Mouse (Mus musculus) inflammation-experienced regulatory T-cells (primary cell): ENCODE data around the gene Olfr804. TPM values are rescaled to one million over a fixed set of nuclear protein-coding genes. Genes with fewer than 3 reads are reported as not detected.

Source experiments
- polyA plus RNA-seq, 2 experiments: library from polyadenylated mRNA; unstranded; fragments of 100-300 nt; shearing (Covaris generic); gene quantifications; one replicate each; pipeline ENCODE4 v1.2.1; 2017

The Olfr804 gene
- under 1 TPM; 0.02 to 0.07 TPM for polyA plus RNA-seq

DNA sequence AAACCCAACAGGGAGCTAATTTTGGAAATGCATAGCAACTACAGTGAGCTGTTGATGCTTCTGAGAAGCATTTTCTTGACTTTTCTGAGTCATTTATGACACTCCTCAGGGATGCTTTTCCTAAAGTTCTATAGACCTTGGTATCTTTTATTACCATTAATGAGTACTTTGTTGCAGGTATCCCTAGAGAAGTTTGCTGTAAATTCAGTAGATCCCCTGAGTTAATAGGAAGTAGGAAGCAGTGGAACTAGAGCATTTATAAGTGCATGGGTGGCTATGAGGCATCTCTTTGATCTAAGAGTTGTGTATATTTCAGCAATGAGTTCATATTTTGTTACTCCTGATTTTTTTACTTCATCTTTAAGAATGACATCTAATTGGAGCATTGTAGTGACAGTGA, at the start of gene Olfr804:
TSS of gene Olfr804 (plus strand) at position 301 of the 400 bp plus-strand sequence.

DNA sequence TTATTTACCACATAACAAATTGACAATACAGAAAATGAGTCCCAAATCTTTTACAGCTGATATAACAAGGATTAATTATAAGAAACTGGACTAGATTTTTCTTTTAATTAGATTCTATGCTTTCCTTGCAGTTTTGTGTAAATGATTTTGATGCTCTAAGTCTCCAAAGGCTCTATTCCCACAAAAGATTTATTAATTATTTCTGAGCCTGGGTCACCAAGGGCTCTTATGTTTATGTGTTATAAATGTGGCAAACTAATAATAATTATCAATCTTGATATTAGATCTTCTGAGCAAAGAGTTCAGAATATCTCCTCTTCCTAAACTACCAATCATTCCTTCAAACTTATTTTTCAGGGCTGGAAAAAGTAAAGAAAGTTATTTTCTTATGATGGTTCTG, 45.6 kb upstream of the Olfr804 start, which contains the start of gene Olfr800:
TSS of gene Olfr800 (plus strand) at position 301 of the 400 bp plus-strand sequence.

GRCm38 (mm10) chr10:129673765-129674164, 29.2 kb upstream of the Olfr804 start, which contains the start of gene Olfr801:
Gene Olfr801, minus strand, starts transcription at chr10:129673865.

GRCm38 (mm10) chr10:129688069-129688468, 14.9 kb upstream of the Olfr804 start, which contains the start of gene Olfr802:
Gene Olfr802, minus strand, starts transcription at chr10:129688169.

GRCm38 (mm10) chr10:129694186-129694585, 8.8 kb upstream of the Olfr804 start, which contains the start of gene Olfr803:
Gene Olfr803, minus strand, starts transcription at chr10:129694286.

GRCm38 (mm10) chr10:129729275-129729674, 26.3 kb downstream of the Olfr804 start, which contains the start of gene Olfr805:
Gene Olfr805, minus strand, starts transcription at chr10:129729375.

DNA sequence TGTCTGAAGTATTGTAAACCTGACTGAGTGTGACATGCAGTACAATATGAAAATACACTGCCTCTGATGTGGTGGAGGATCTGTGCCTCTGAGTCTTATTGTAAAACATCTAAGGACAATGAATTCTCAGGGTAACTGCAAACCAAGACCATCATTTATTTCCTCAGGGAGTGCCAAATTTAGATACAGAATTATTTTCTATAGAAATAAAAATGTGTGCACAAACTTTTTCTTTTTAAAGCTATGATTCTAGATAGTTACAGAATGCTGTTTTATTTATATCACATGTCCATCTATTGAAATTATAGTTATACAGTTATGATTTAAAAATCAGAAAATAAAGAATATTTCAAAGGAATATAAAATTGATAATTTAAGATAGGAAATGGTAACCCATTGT, 38.8 kb downstream of the Olfr804 start, which contains the start of gene Olfr806:
TSS of gene Olfr806 (minus strand) at position 101 of the 400 bp plus-strand sequence.

DNA sequence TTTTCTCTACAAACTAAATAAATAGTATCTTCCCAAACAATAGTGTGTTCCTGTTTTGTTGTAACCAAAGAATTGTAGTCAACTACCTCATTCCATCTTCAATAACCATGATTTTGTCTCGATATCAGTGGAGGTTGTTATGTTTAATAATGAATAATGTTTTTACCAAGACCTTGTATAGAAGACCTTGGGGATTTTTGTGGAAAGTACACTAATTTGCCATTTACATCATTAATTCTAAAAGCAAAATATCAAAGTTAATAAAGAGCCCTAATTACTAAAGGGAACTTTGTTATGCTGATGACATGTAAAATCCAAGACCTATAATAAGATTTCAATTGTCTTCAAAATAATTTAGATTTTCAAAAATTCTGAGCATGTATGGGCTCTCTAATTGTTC, 54.7 kb downstream of the Olfr804 start, which contains the start of gene Olfr807:
TSS of gene Olfr807 (minus strand) at position 101 of the 400 bp plus-strand sequence.

Other genes starting within 250 kb of the Olfr804 start
- 1 to 10 TPM in 1 of 2 experiments, under 1 TPM in 1; 0.14 to 1.8 TPM for gene Olfr787, start 241.3 kb upstream of the Olfr804 start, polyA plus RNA-seq
- under 1 TPM in 1 of 2 experiments, not detected in 1; 0.04 TPM for gene Olfr788, start 232.2 kb upstream of the Olfr804 start, polyA plus RNA-seq
- under 1 TPM in 1 of 2 experiments, not detected in 1; 0.06 TPM for gene Olfr789, start 218.5 kb upstream of the Olfr804 start, polyA plus RNA-seq
- not detected for gene Olfr790, start 204.7 kb upstream of the Olfr804 start, polyA plus RNA-seq
- gene Olfr791, start 181.4 kb upstream of the Olfr804 start, polyA plus RNA-seq = under 1 TPM in 1 of 2 experiments, not detected in 1; 0.48 TPM
- gene Olfr792, start 164.0 kb upstream of the Olfr804 start, polyA plus RNA-seq = under 1 TPM in 1 of 2 experiments, not detected in 1; 0.31 TPM
- not detected for gene Olfr794, start 135.6 kb upstream of the Olfr804 start, polyA plus RNA-seq
- gene Olfr796, start 90.6 kb upstream of the Olfr804 start, polyA plus RNA-seq = not detected
- 1 to 10 TPM in 1 of 2 experiments, under 1 TPM in 1; 0.13 to 1.1 TPM for gene Olfr798, start 75.3 kb upstream of the Olfr804 start, polyA plus RNA-seq
- under 1 TPM in 1 of 2 experiments, not detected in 1; 0.43 TPM for gene Olfr799, start 65.7 kb upstream of the Olfr804 start, polyA plus RNA-seq
- gene Olfr800, start 45.5 kb upstream of the Olfr804 start, polyA plus RNA-seq = not detected
- 1 to 10 TPM in 1 of 2 experiments, under 1 TPM in 1; 0.27 to 2.8 TPM for gene Olfr801, start 29.3 kb upstream of the Olfr804 start, polyA plus RNA-seq
- gene Olfr802, start 15.0 kb upstream of the Olfr804 start, polyA plus RNA-seq = under 1 TPM in 1 of 2 experiments, not detected in 1; 0.13 TPM
- not detected for gene Olfr803, start 8.9 kb upstream of the Olfr804 start, polyA plus RNA-seq
- gene Olfr805, start 26.2 kb downstream of the Olfr804 start, polyA plus RNA-seq = not detected
- not detected for gene Olfr806, start 38.7 kb downstream of the Olfr804 start, polyA plus RNA-seq
- under 1 TPM in 1 of 2 experiments, not detected in 1; 0.82 TPM for gene Olfr807, start 54.6 kb downstream of the Olfr804 start, polyA plus RNA-seq
- gene Olfr808, start 62.3 kb downstream of the Olfr804 start, polyA plus RNA-seq = not detected
- under 1 TPM; 0.07 to 0.22 TPM for gene Olfr809, start 71.4 kb downstream of the Olfr804 start, polyA plus RNA-seq
- gene Olfr810, start 91.7 kb downstream of the Olfr804 start, polyA plus RNA-seq = not detected
- gene Olfr811, start 101.2 kb downstream of the Olfr804 start, polyA plus RNA-seq = not detected
- 1 to 10 TPM in 1 of 2 experiments, under 1 TPM in 1; 0.20 to 1.2 TPM for gene Olfr812, start 142.9 kb downstream of the Olfr804 start, polyA plus RNA-seq
- gene Olfr813, start 152.2 kb downstream of the Olfr804 start, polyA plus RNA-seq = not detected
- under 1 TPM in 1 of 2 experiments, not detected in 1; 0.91 TPM for gene Olfr814, start 176.6 kb downstream of the Olfr804 start, polyA plus RNA-seq
- 1 to 10 TPM in 1 of 2 experiments, under 1 TPM in 1; 0.18 to 1.8 TPM for gene Olfr815, start 202.7 kb downstream of the Olfr804 start, polyA plus RNA-seq
- gene Olfr816, start 212.4 kb downstream of the Olfr804 start, polyA plus RNA-seq = 1 to 10 TPM in 1 of 2 experiments, under 1 TPM in 1; 0.37 to 1.4 TPM
- gene Olfr818, start 245.9 kb downstream of the Olfr804 start, polyA plus RNA-seq = not detected